Mouse (Mus musculus) bone marrow macrophage, adult 2 months (primary cell): Measurements from ENCODE around the gene Cfap100.

ENCODE experiments used
- CTCF ChIP-seq: IDR thresholded peaks from 2 replicates; pipeline ENCODE4 v1.5.1; 2012; ENCODE audit warnings: low read depth, mild to moderate bottlenecking, low read length, moderate library complexity
- POLR2A ChIP-seq: IDR thresholded peaks from 2 replicates; pipeline ENCODE4 v1.6.1; 2012; ENCODE audit warnings: mild to moderate bottlenecking, low read depth, low read length, borderline replicate concordance

- TF ChIP-seq CTCF (no peak), POLR2A (no peak)
Measured at GRCm38 (mm10) chr6:90462841-90463227, 34.2 kb upstream of the Cfap100 start.
